Mouse (Mus musculus) midbrain, postnatal 0 days (tissue): ENCODE measurements at regions not wholly inside any gene's neighbourhood (a gene's known extent, or its start where the extent isn't known, plus 50 kb on each side); places are given as distances from the start of the nearest gene placed in this dataset.

ENCODE experiments used
- ATAC-seq: fragments of 200-750 bp; cut with Nextera tagmentation; 2 replicates; pipeline ENCODE4 v1.8.0; 2017; ENCODE audit warnings: moderate number of reproducible peaks, mild to moderate bottlenecking, moderate TSS enrichment, moderate library complexity; ENCODE audit not compliant: low FRiP score
- DNase-seq: peaks from one replicate; pipeline ENCODE4 v3.0.0-alpha.2; 2015; ENCODE audit warnings: low spot score
- H3K27ac ChIP-seq: fragments of 300-500 bp; sonication (generic); 2 replicates; pipeline ENCODE4 v1.5.1; 2014; ENCODE audit warnings: low read depth, mild to moderate bottlenecking, low read length, mixed read lengths
- H3K27me3 ChIP-seq: fragments of 300-500 bp; sonication (generic); 2 replicates; pipeline ENCODE4 v1.6.1; 2014; ENCODE audit warnings: low read length, control low read depth, mixed read lengths; ENCODE audit not compliant: insufficient read depth
- H3K36me3 ChIP-seq: fragments of 300-500 bp; sonication (generic); 2 replicates; pipeline ENCODE4 v1.6.1; 2014; ENCODE audit warnings: low read length, control low read depth, mixed read lengths; ENCODE audit not compliant: insufficient read depth
- H3K4me1 ChIP-seq: fragments of 300-500 bp; sonication (generic); 2 replicates; pipeline ENCODE4 v1.6.1; 2014; ENCODE audit warnings: mild to moderate bottlenecking, control low read depth, antibody characterized with exemption, low read length, mixed read lengths; ENCODE audit not compliant: insufficient read depth
- H3K4me2 ChIP-seq: fragments of 300-500 bp; sonication (generic); 2 replicates; pipeline ENCODE4 v1.6.1; 2014; ENCODE audit warnings: low read depth, mild to moderate bottlenecking, low read length, mixed read lengths; ENCODE audit not compliant: poor library complexity, severe bottlenecking
- H3K4me3 ChIP-seq: fragments of 300-500 bp; sonication (generic); 2 replicates; pipeline ENCODE4 v1.5.1; 2014; ENCODE audit warnings: low read depth, mild to moderate bottlenecking, low read length, moderate library complexity
- H3K9ac ChIP-seq: fragments of 300-500 bp; sonication (generic); replicated peaks from 2 replicates; pipeline ENCODE4 v1.6.1; 2014; ENCODE audit warnings: mild to moderate bottlenecking, low read length, moderate library complexity, mixed read lengths; ENCODE audit not compliant: poor library complexity, severe bottlenecking
- H3K9me3 ChIP-seq: fragments of 300-500 bp; sonication (generic); 2 replicates; pipeline ENCODE4 v1.6.1; 2016; ENCODE audit warnings: low read length, control low read depth
- CTCF ChIP-seq: IDR thresholded peaks from 2 replicates; pipeline ENCODE4 v1.5.1; 2016; ENCODE audit warnings: antibody characterized with exemption, mild to moderate bottlenecking
- WGBS: fragments of 180-500 bp; shearing (Covaris S2); extraction: QIAGEN DNeasy Blood & Tissue Kit; methylation state at CpG from one replicate; pipeline ENCODE4 v1.1.7; 2014; 5-methylcytosine and 5-hydroxymethylcytosine counted together

DNA sequence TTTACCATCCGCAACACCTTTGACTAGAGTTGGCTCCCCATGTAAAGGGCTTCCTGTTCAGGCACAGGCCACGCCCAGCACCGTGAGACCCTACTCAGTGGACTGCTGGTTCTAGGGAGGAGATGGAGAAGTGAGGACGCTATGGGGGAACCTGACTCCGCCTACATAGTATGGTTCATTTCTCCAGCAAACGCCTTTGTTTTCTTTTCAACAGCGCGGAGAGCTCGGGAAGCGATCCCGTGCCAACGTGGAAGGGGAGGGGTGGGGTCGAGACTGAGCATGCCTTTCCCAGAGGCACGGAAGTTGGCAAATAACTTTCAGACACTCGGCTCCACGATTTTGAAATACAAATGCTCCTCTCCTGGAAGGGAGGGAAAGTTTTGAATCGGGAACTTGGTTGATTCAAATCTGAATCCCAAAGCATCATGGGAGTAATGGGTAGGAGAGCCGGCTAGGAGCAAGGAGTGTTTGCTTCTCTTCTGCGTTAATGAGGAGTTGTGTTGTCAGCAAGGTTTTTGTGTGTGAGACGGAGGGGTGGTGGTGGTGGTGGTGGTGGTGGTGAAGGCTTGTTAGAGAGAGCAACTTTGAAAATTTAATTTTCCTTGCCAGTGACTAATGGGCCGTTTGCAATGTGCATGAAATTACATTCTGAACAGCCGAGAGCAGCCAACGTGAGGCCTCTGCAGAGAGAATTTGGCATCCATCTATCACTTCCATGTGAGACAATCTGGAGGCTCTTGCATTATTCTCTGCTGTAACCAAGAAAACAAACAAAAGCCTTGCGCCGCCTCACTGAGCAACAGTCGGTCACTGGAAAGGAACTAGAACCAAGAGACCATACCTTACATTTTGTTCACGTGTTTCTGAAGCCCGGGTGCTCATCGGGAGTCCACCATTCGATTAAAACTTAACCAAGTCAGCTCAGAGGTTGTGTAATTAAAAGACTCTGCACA is 89.9 kb upstream of the Gm9887 start:
- DNase-seq (peak; percentile 65), ATAC-seq (peak; percentile 70)
- Histone ChIP-seq H3K36me3 (no peaks in the 10 kb centered on the region), H3K9ac (peak overlapping the region; percentile 33), H3K4me1 (0 out of 2 replicates have a peak, but pooled peaks cover 8% of the 10 kb centered on the region), H3K27me3 (no peaks in the 10 kb centered on the region), H3K9me3 (no peaks in the 10 kb centered on the region), H3K4me3 (peak overlapping the region; percentile 34), H3K4me2 (peak overlapping the region; percentile 53), H3K27ac (peak overlapping the region; percentile 34; the same call in 1 of the 2 replicates)
- 18% methylated on average over 30 of the region's 30 CpGs for WGBS
- TF ChIP-seq CTCF = no peak

DNA sequence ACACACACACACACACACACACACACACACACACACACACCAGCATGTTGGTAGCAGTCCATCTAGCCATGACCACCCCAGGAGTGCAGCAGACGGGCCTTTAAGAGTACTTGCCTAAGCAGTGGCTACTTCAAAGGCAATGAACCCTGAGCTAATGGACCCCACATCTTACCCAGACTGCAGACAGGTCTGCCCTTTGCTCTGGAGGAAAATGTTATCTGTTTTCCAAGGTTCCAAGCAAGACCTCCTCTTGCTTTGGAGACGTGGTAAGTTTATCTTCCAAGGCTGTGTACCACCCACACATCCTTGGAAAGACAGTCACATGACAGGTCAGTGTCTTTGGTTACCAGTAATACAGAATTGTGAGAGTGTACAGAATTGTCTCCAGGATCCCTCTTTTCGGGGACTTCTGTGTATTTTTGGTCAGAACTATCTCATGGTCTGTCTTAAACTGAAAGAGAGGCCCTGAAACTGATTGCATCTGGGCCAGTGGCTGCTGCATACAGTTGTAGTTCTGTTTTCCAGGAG is 88.4 kb upstream of the Gm9887 start:
- TF ChIP-seq CTCF = no peak
- H3K4me2 ChIP-seq = no peak overlapping the region
- H3K4me3 ChIP-seq = no peak overlapping the region
- H3K36me3 ChIP-seq = no peaks in the 10 kb centered on the region
- H3K27ac ChIP-seq = no peak overlapping the region
- H3K9me3 ChIP-seq = no peaks in the 10 kb centered on the region
- H3K9ac ChIP-seq = no peak overlapping the region
- DNase-seq = no peak
- WGBS = 78% methylated on average over 3 of the region's 3 CpGs
- no peaks in the 10 kb centered on the region for H3K27me3 ChIP-seq
- no peak for ATAC-seq
- H3K4me1 ChIP-seq = 0 out of 2 replicates have a peak, but pooled peaks cover 8% of the 10 kb centered on the region

DNA sequence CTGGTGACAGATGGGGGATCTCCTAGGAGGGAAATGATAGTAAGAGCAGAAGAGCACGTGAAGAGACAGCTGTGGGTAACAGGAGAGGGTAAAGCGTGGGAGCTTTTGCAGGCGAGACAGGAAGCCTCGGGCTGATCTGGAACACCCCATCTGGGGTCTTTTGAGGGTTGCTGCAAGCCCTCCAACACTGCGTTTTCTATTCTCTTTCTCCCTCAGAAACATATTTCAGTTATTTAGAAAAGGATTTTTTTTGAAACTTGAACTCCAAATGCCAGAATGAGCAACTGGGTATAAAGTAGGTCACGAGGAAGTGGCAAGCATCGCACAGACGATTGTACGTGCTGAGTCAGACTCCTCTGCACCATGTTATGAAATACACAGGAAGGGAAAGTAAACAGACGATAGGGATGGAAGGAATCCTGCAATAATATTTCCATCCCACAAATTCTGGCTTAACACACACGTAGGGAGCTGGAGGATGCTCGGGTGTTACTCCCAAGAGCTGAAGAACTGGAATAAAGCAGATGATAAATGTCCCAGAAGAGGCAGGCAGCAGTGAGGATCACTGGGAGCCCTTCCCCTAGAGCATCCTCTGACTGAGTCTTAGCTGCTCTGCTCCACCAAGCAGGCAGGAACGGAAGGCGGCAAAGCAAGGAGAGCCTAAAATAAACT is 86.0 kb upstream of the Gm9887 start:
- H3K9me3 ChIP-seq = no peaks in the 10 kb centered on the region
- H3K4me1 ChIP-seq = 0 out of 2 replicates have a peak, but pooled peaks cover 8% of the 10 kb centered on the region
- H3K9ac ChIP-seq = no peak overlapping the region
- no peak overlapping the region for H3K4me2 ChIP-seq
- H3K36me3 ChIP-seq = no peaks in the 10 kb centered on the region
- TF ChIP-seq CTCF = no peak
- no peak for ATAC-seq
- no peak overlapping the region for H3K4me3 ChIP-seq
- WGBS = 57% methylated on average over 14 of the region's 14 CpGs
- DNase-seq = no peak
- H3K27me3 ChIP-seq = no peaks in the 10 kb centered on the region
- H3K27ac ChIP-seq = peak overlapping the region; percentile 47; the same call in 1 of the 2 replicates

GRCm38 (mm10) chr12:69456746-69457145 is 84.5 kb upstream of the Gm9887 start:
- 90% methylated on average over 3 of the region's 3 CpGs for WGBS
- no peak overlapping the region for H3K27ac ChIP-seq
- DNase-seq (no peak), ATAC-seq (no peak)
- H3K27me3 ChIP-seq = no peaks in the 10 kb centered on the region
- 0 out of 2 replicates have a peak, but pooled peaks cover 5% of the 10 kb centered on the region for H3K4me1 ChIP-seq
- H3K4me3 ChIP-seq = no peak overlapping the region
- H3K36me3 ChIP-seq = no peaks in the 10 kb centered on the region
- no peak overlapping the region for H3K9ac ChIP-seq
- no peak overlapping the region for H3K4me2 ChIP-seq
- no peaks in the 10 kb centered on the region for H3K9me3 ChIP-seq
- no peak for TF ChIP-seq CTCF

GRCm38 (mm10) chr12:69456116-69456515 is 83.9 kb upstream of the Gm9887 start:
- no peak for TF ChIP-seq CTCF
- Histone ChIP-seq H3K27ac (no peak overlapping the region), H3K4me1 (no peaks in the 10 kb centered on the region), H3K27me3 (no peaks in the 10 kb centered on the region), H3K9ac (no peak overlapping the region), H3K36me3 (no peaks in the 10 kb centered on the region), H3K4me2 (no peak overlapping the region), H3K4me3 (no peak overlapping the region), H3K9me3 (no peaks in the 10 kb centered on the region)
- ATAC-seq = no peak
- DNase-seq = no peak
- 83% methylated on average over 12 of the region's 12 CpGs for WGBS
